Mouse (Mus musculus): Measurements from ENCODE around the gene Tle2. TPM values are rescaled to one million over a fixed set of nuclear protein-coding genes. Genes with fewer than 3 reads are reported as not detected.

Gene Tle2
- polyA plus RNA-seq, 1 experiment from 2014 or later, result 18.4 TPM

- DNase-seq (ENCODE audit: low spot score) (peak; percentile 92), ATAC-seq (ENCODE audit: insufficient number of reproducible peaks, low FRiP score, low TSS enrichment, low read depth) (peak; percentile 78)
- WGBS, result under 1% methylated on average over 39 of the region's 39 CpGs
- Histone ChIP-seq H3K4me1 (ENCODE audit: control insufficient read depth, insufficient read depth, low read length) (peaks cover 12% of the 10 kb centered on the region), H3K9me3 (ENCODE audit: control insufficient read depth, low read length) (no peaks in the 10 kb centered on the region), H3K9ac (ENCODE audit: low read length) (peak within 1 kb of the TSS; percentile 59), H3K4me3 (ENCODE audit: low read depth, low read length) (peak within 1 kb of the TSS; percentile 44), H3K27me3 (ENCODE audit: control insufficient read depth, insufficient read depth, low read length) (no peaks in the 10 kb centered on the region), H3K4me2 (ENCODE audit: low read depth, severe bottlenecking) (peak within 1 kb of the TSS; percentile 84), H3K27ac (replicated peaks; ENCODE audit: low read depth, low read length) (peak within 1 kb of the TSS; percentile 77), H3K36me3 (ENCODE audit: control insufficient read depth, insufficient read depth, low read length) (no peaks in the 10 kb centered on the region)
Measured at GRCm38 (mm10) chr10:81605974-81606751, 31.8 kb downstream of the Tle2 start, which contains the start of gene BC025920. BC025920 (plus strand) TSS chr10:81606270.

GRCm38 (mm10) chr10:81608308-81608707 lies 33.9 kb downstream of the Tle2 start:
- WGBS, result 79% methylated on average over 1 of the region's 1 CpGs
- H3K9ac ChIP-seq (ENCODE audit: low read length), result no peak overlapping the region

GRCm38 (mm10) chr10:81612779-81613178 lies 38.4 kb downstream of the Tle2 start:
- H3K9me3 ChIP-seq (ENCODE audit: control insufficient read depth, low read length), result no peaks in the 10 kb centered on the region
- no peak for ATAC-seq (ENCODE audit: insufficient number of reproducible peaks, low FRiP score, low TSS enrichment, low read depth)
- no peaks in the 10 kb centered on the region for H3K36me3 ChIP-seq (ENCODE audit: control insufficient read depth, insufficient read depth, low read length)
- 79% methylated on average over 3 of the region's 3 CpGs for WGBS
- no peak overlapping the region for H3K27ac ChIP-seq (replicated peaks; ENCODE audit: low read depth, low read length)
- no peak for DNase-seq (ENCODE audit: low spot score)
- no peaks in the 10 kb centered on the region for H3K4me1 ChIP-seq (ENCODE audit: control insufficient read depth, insufficient read depth, low read length)
- no peak overlapping the region for H3K4me3 ChIP-seq (ENCODE audit: low read depth, low read length)
- H3K9ac ChIP-seq (ENCODE audit: low read length), result no peak overlapping the region
- no peaks in the 10 kb centered on the region for H3K27me3 ChIP-seq (ENCODE audit: control insufficient read depth, insufficient read depth, low read length)
- no peak overlapping the region for H3K4me2 ChIP-seq (ENCODE audit: low read depth, severe bottlenecking)

More at GRCm38 (mm10) chr10:81608308-81608707, 33.9 kb downstream of the Tle2 start:
- Histone ChIP-seq H3K27ac (replicated peaks; ENCODE audit: low read depth, low read length) (no peak overlapping the region), H3K9me3 (ENCODE audit: control insufficient read depth, low read length) (no peaks in the 10 kb centered on the region), H3K36me3 (ENCODE audit: control insufficient read depth, insufficient read depth, low read length) (no peaks in the 10 kb centered on the region), H3K4me1 (ENCODE audit: control insufficient read depth, insufficient read depth, low read length) (no peaks in the 10 kb centered on the region), H3K4me2 (ENCODE audit: low read depth, severe bottlenecking) (no peak overlapping the region), H3K27me3 (ENCODE audit: control insufficient read depth, insufficient read depth, low read length) (no peaks in the 10 kb centered on the region), H3K4me3 (ENCODE audit: low read depth, low read length) (no peak overlapping the region)
- DNase-seq (ENCODE audit: low spot score) (no peak), ATAC-seq (ENCODE audit: insufficient number of reproducible peaks, low FRiP score, low TSS enrichment, low read depth) (no peak)

GRCm38 (mm10) chr10:81615486-81615885 lies 41.1 kb downstream of the Tle2 start:
- H3K4me1 ChIP-seq (ENCODE audit: control insufficient read depth, insufficient read depth, low read length), result no peaks in the 10 kb centered on the region
- H3K27ac ChIP-seq (replicated peaks; ENCODE audit: low read depth, low read length), result peak overlapping the region; percentile 38; the same call in 1 of the 2 replicates
- no peaks in the 10 kb centered on the region for H3K9me3 ChIP-seq (ENCODE audit: control insufficient read depth, low read length)
- H3K27me3 ChIP-seq (ENCODE audit: control insufficient read depth, insufficient read depth, low read length), result no peaks in the 10 kb centered on the region
- ATAC-seq (ENCODE audit: insufficient number of reproducible peaks, low FRiP score, low TSS enrichment, low read depth) (peak; percentile 67), DNase-seq (ENCODE audit: low spot score) (peak; percentile 74)
- H3K36me3 ChIP-seq (ENCODE audit: control insufficient read depth, insufficient read depth, low read length), result no peaks in the 10 kb centered on the region
- H3K4me3 ChIP-seq (ENCODE audit: low read depth, low read length), result no peak overlapping the region
- no peak overlapping the region; the same call in 1 of the 2 replicates for H3K4me2 ChIP-seq (ENCODE audit: low read depth, severe bottlenecking)
- no peak overlapping the region for H3K9ac ChIP-seq (ENCODE audit: low read length)
- 50% methylated on average over 6 of the region's 6 CpGs for WGBS

- Histone ChIP-seq H3K9ac (ENCODE audit: low read length) (no peak overlapping the region), H3K9me3 (ENCODE audit: control insufficient read depth, low read length) (no peaks in the 10 kb centered on the region), H3K27me3 (ENCODE audit: control insufficient read depth, insufficient read depth, low read length) (no peaks in the 10 kb centered on the region), H3K4me1 (ENCODE audit: control insufficient read depth, insufficient read depth, low read length) (no peaks in the 10 kb centered on the region), H3K27ac (replicated peaks; ENCODE audit: low read depth, low read length) (no peak overlapping the region), H3K36me3 (ENCODE audit: control insufficient read depth, insufficient read depth, low read length) (peaks cover 9% of the 10 kb centered on the region), H3K4me3 (ENCODE audit: low read depth, low read length) (no peak overlapping the region), H3K4me2 (ENCODE audit: low read depth, severe bottlenecking) (no peak overlapping the region)
- ATAC-seq (ENCODE audit: insufficient number of reproducible peaks, low FRiP score, low TSS enrichment, low read depth) (no peak), DNase-seq (ENCODE audit: low spot score) (no peak)
- 92% methylated on average over 5 of the region's 5 CpGs for WGBS
Measured at GRCm38 (mm10) chr10:81619976-81620375, 45.6 kb downstream of the Tle2 start.

GRCm38 (mm10) chr10:81620786-81621185 lies 46.4 kb downstream of the Tle2 start:
- H3K36me3 ChIP-seq (ENCODE audit: control insufficient read depth, insufficient read depth, low read length), result peaks cover 9% of the 10 kb centered on the region
- H3K27ac ChIP-seq (replicated peaks; ENCODE audit: low read depth, low read length), result no peak overlapping the region
- H3K4me1 ChIP-seq (ENCODE audit: control insufficient read depth, insufficient read depth, low read length), result no peaks in the 10 kb centered on the region
- no peaks in the 10 kb centered on the region for H3K27me3 ChIP-seq (ENCODE audit: control insufficient read depth, insufficient read depth, low read length)
- DNase-seq (ENCODE audit: low spot score), result no peak
- no peak overlapping the region for H3K4me2 ChIP-seq (ENCODE audit: low read depth, severe bottlenecking)
- no peak for ATAC-seq (ENCODE audit: insufficient number of reproducible peaks, low FRiP score, low TSS enrichment, low read depth)
- H3K9ac ChIP-seq (ENCODE audit: low read length), result no peak overlapping the region
- 60% methylated on average over 9 of the region's 9 CpGs for WGBS
- H3K4me3 ChIP-seq (ENCODE audit: low read depth, low read length), result no peak overlapping the region
- H3K9me3 ChIP-seq (ENCODE audit: control insufficient read depth, low read length), result no peaks in the 10 kb centered on the region

- H3K9me3 ChIP-seq (ENCODE audit: control insufficient read depth, low read length), result no peaks in the 10 kb centered on the region
- H3K4me1 ChIP-seq (ENCODE audit: control insufficient read depth, insufficient read depth, low read length), result peaks cover 5% of the 10 kb centered on the region
- H3K4me3 ChIP-seq (ENCODE audit: low read depth, low read length), result no peak overlapping the region
- H3K36me3 ChIP-seq (ENCODE audit: control insufficient read depth, insufficient read depth, low read length), result peaks cover 9% of the 10 kb centered on the region
- ATAC-seq (ENCODE audit: insufficient number of reproducible peaks, low FRiP score, low TSS enrichment, low read depth) (no peak), DNase-seq (ENCODE audit: low spot score) (no peak)
- no peaks in the 10 kb centered on the region for H3K27me3 ChIP-seq (ENCODE audit: control insufficient read depth, insufficient read depth, low read length)
- WGBS, result 62% methylated on average over 8 of the region's 8 CpGs
- no peak overlapping the region for H3K4me2 ChIP-seq (ENCODE audit: low read depth, severe bottlenecking)
- no peak overlapping the region for H3K27ac ChIP-seq (replicated peaks; ENCODE audit: low read depth, low read length)
- no peak overlapping the region for H3K9ac ChIP-seq (ENCODE audit: low read length)
Measured at GRCm38 (mm10) chr10:81623441-81623840, 49.1 kb downstream of the Tle2 start.

- Histone ChIP-seq H3K27ac (replicated peaks; ENCODE audit: low read depth, low read length) (no peak overlapping the region; the same call in 1 of the 2 replicates), H3K4me1 (ENCODE audit: control insufficient read depth, insufficient read depth, low read length) (peaks cover 5% of the 10 kb centered on the region), H3K4me2 (ENCODE audit: low read depth, severe bottlenecking) (peak overlapping the region; percentile 83), H3K9me3 (ENCODE audit: control insufficient read depth, low read length) (no peaks in the 10 kb centered on the region), H3K36me3 (ENCODE audit: control insufficient read depth, insufficient read depth, low read length) (peaks cover 4% of the 10 kb centered on the region), H3K4me3 (ENCODE audit: low read depth, low read length) (peak overlapping the region; percentile 71), H3K9ac (ENCODE audit: low read length) (peak overlapping the region; percentile 85; the same call in 1 of the 2 replicates), H3K27me3 (ENCODE audit: control insufficient read depth, insufficient read depth, low read length) (no peaks in the 10 kb centered on the region)
- no peak; the same call in 1 of the 2 replicates for ATAC-seq (ENCODE audit: insufficient number of reproducible peaks, low FRiP score, low TSS enrichment, low read depth)
- WGBS, result 92% methylated on average over 22 of the region's 22 CpGs
- no peak for DNase-seq (ENCODE audit: low spot score)
Measured at GRCm38 (mm10) chr10:81626101-81626993, 52.0 kb downstream of the Tle2 start.
